ENCODE assay signal across 9 mouse cellular contexts in genomic region chr7:118594611-118595010, GRCm38 (mm10). TPM values are rescaled to one million over a fixed set of nuclear protein-coding genes. Genes with fewer than 3 reads are reported as not detected.
A peak's percentile ranks its signal among the peaks of the same experiment; 100 is the strongest.
DNase-seq lines count a peak whose midpoint lies in the region; ATAC-seq and TF ChIP-seq lines count a peak whose summit lies in the region.
"Had no signal": no experiment of that assay in that cellular context is flagged by ENCODE, and none has a peak within 500 bp of the region (broad histone marks: within the 10 kb centered on the region; RNA-seq: fewer than 3 reads in every experiment).

No protein-coding gene starts in this region.

- no peaks in the 10 kb centered on the region for H3K36me3 ChIP-seq in heart, postnatal 0 days (replicated peaks; ENCODE audit: control insufficient read depth, insufficient read depth, low read length)
- no peaks in the 10 kb centered on the region for H3K36me3 ChIP-seq in hindbrain, embryonic 14.5 days (replicated peaks; ENCODE audit: control insufficient read depth, insufficient read depth)
- H3K36me3 ChIP-seq in midbrain, embryonic 11.5 days (ENCODE audit: control insufficient read depth, insufficient read depth, low read length), result no peaks in the 10 kb centered on the region
- no peaks in the 10 kb centered on the region for H3K36me3 ChIP-seq in thymus, adult 2 months (ENCODE audit: control insufficient read depth, insufficient read depth, low read length)

- peak overlapping the region; percentile 31 for H3K4me2 ChIP-seq in heart, postnatal 0 days (ENCODE audit: low read depth, low read length)
- H3K4me2 ChIP-seq in hindbrain, embryonic 14.5 days (replicated peaks), result peak overlapping the region; percentile 37
- peak overlapping the region; percentile 35 for H3K4me2 ChIP-seq in midbrain, embryonic 11.5 days

- no peaks in the 10 kb centered on the region for H3K9me3 ChIP-seq in heart, postnatal 0 days (replicated peaks; ENCODE audit: control insufficient read depth, low read length)
- no peaks in the 10 kb centered on the region for H3K9me3 ChIP-seq in hindbrain, embryonic 14.5 days (ENCODE audit: control insufficient read depth, low read length)
- H3K9me3 ChIP-seq in midbrain, embryonic 11.5 days (ENCODE audit: control insufficient read depth, low read length), result no peaks in the 10 kb centered on the region

- H3K27me3 ChIP-seq in heart, postnatal 0 days (ENCODE audit: control insufficient read depth, insufficient read depth, low read length), result peaks cover 65% of the 10 kb centered on the region
- H3K27me3 ChIP-seq in hindbrain, embryonic 14.5 days (ENCODE audit: control insufficient read depth, insufficient read depth, low read length), result peaks cover 24% of the 10 kb centered on the region
- H3K27me3 ChIP-seq in midbrain, embryonic 11.5 days (ENCODE audit: control insufficient read depth, insufficient read depth, low read length), result peaks cover 6% of the 10 kb centered on the region; the same call in 1 of the 2 replicates
- H3K27me3 ChIP-seq in thymus, adult 2 months (ENCODE audit: control insufficient read depth, insufficient read depth, low read length), result no peaks in the 10 kb centered on the region

- 25% methylated on average over 10 of the region's 10 CpGs for WGBS in heart, postnatal 0 days
- 32% methylated on average over 10 of the region's 10 CpGs for WGBS in hindbrain, embryonic 14.5 days
- WGBS in midbrain, embryonic 11.5 days, result 31% methylated on average over 10 of the region's 10 CpGs
- 55% methylated on average over 10 of the region's 10 CpGs for WGBS in thymus, adult 2 months

- H3K9ac ChIP-seq in heart, postnatal 0 days (replicated peaks; ENCODE audit: low read depth, low read length), result no peak overlapping the region
- no peak overlapping the region for H3K9ac ChIP-seq in hindbrain, embryonic 14.5 days
- H3K9ac ChIP-seq in midbrain, embryonic 11.5 days (ENCODE audit: low read length), result peak overlapping the region; percentile 2

- no peak for TF ChIP-seq EP300 in heart, postnatal 0 days (IDR thresholded peaks at IDR 0.05; ENCODE audit: low read depth)

- H3K4me1 ChIP-seq in heart, postnatal 0 days (ENCODE audit: control insufficient read depth, insufficient read depth), result peaks cover 4% of the 10 kb centered on the region; the same call in 1 of the 2 replicates
- H3K4me1 ChIP-seq in cortical plate, adult 2 months (ENCODE audit: control insufficient read depth, insufficient read depth, low read length), result peaks cover 11% of the 10 kb centered on the region
- peaks cover 36% of the 10 kb centered on the region for H3K4me1 ChIP-seq in hindbrain, embryonic 14.5 days (replicated peaks; ENCODE audit: control insufficient read depth, insufficient read depth, low read length)
- H3K4me1 ChIP-seq in midbrain, embryonic 11.5 days (ENCODE audit: control insufficient read depth, insufficient read depth, low read length), result peaks cover 27% of the 10 kb centered on the region
- peaks cover 26% of the 10 kb centered on the region for H3K4me1 ChIP-seq in thymus, adult 2 months (replicated peaks; ENCODE audit: control insufficient read depth, insufficient read depth, low read length)

- no peak for ATAC-seq in heart, postnatal 0 days (ENCODE audit: insufficient read depth, low read depth)
- ATAC-seq in hindbrain, embryonic 14.5 days (ENCODE audit: low FRiP score), result no peak
- peak; percentile 1; the same call in 1 of the 2 replicates for ATAC-seq in midbrain, embryonic 11.5 days (ENCODE audit: low FRiP score)

- no peak for DNase-seq in heart, postnatal 0 days (ENCODE audit: low spot score)
- no peak for DNase-seq in heart, postnatal 36 days
- no peak for DNase-seq in hindbrain, embryonic 14.5 days (ENCODE audit: low spot score)
- DNase-seq in midbrain, embryonic 11.5 days (ENCODE audit: low spot score, missing footprints), result peak; percentile 91
- DNase-seq in thymus, adult 2 months, result no peak
- no peak for DNase-seq in urinary bladder, postnatal 14 days (ENCODE audit: low spot score)
- DNase-seq in spleen, postnatal 4 days (ENCODE audit: low spot score in 2 of 2), result no peak

- intact Hi-C loops in heart, postnatal 36 days (cut with DNase I), result loop anchor here (1.0 to 5.0 kb wide), 2 partner anchors 94 to 287 kb away; no protein-coding TSS in a partner anchor

- TF ChIP-seq CTCF in heart, postnatal 0 days (IDR thresholded peaks at IDR 0.05; ENCODE audit: low read depth), result no peak
- no peak for TF ChIP-seq CTCF in cortical plate, adult 2 months (IDR thresholded peaks at IDR 0.05; ENCODE audit: extremely low read depth, insufficient read depth, low read length)
- TF ChIP-seq CTCF in thymus, adult 2 months (IDR thresholded peaks at IDR 0.05; ENCODE audit: borderline replicate concordance, control insufficient read depth, extremely low read depth, insufficient read depth, low read length, poor library complexity), result no peak

- H3K27ac ChIP-seq in heart, postnatal 0 days (ENCODE audit: low read depth), result no peak overlapping the region
- H3K27ac ChIP-seq in cortical plate, adult 2 months (ENCODE audit: insufficient read depth, low read length), result peak overlapping the region; percentile 60
- H3K27ac ChIP-seq in hindbrain, embryonic 14.5 days, result peak overlapping the region; percentile 69
- H3K27ac ChIP-seq in midbrain, embryonic 11.5 days (ENCODE audit: low read depth, low read length), result peak overlapping the region; percentile 96
- no peak overlapping the region for H3K27ac ChIP-seq in thymus, adult 2 months (ENCODE audit: control insufficient read depth, insufficient read depth, low read length)

- no peak for TF ChIP-seq POLR2A in cortical plate, adult 2 months (IDR thresholded peaks at IDR 0.05; ENCODE audit: extremely low read depth, insufficient read depth, low read length)
- no peak for TF ChIP-seq POLR2A in thymus, adult 2 months (IDR thresholded peaks at IDR 0.05; ENCODE audit: control insufficient read depth, extremely low read depth, insufficient read depth, low read length, poor library complexity)

- no peak overlapping the region for H3K4me3 ChIP-seq in heart, postnatal 0 days (ENCODE audit: low read depth, low read length)
- H3K4me3 ChIP-seq in cortical plate, adult 2 months (ENCODE audit: insufficient read depth, low read length), result no peak overlapping the region
- H3K4me3 ChIP-seq in hindbrain, embryonic 14.5 days (replicated peaks; ENCODE audit: low read length), result no peak overlapping the region
- H3K4me3 ChIP-seq in midbrain, embryonic 11.5 days (ENCODE audit: low read depth, low read length), result 0 out of 2 replicates have a peak overlapping the region, but pooled peaks have one; percentile 10
- no peak overlapping the region for H3K4me3 ChIP-seq in thymus, adult 2 months (ENCODE audit: control insufficient read depth, insufficient read depth, low read length)

RNA-seq across cellular contexts. Expression of gene Tmc5, which starts 2.5 kb away (rescaled TPM):
- not detected in 2 replicates for total RNA-seq in heart, postnatal 0 days (2014; rRNA removed; ENCODE audit: low replicate concordance)
- polyA plus RNA-seq in heart, postnatal 0 days (2015; fragmentation: Nextera tagmentation; extraction: Ambion mirVana), result 0.14 and 0.34 TPM in 2 replicates
- under 1 TPM; 0.19 to 0.22 TPM for total RNA-seq in heart, postnatal 36 days (2021)
- polyA plus RNA-seq in cortical plate, adult 2 months (2012; rRNA removed), result 0.15 and 0.19 TPM in 2 replicates
- polyA plus RNA-seq in hindbrain, embryonic 14.5 days (2014; fragmentation: Nextera tagmentation; extraction: Ambion mirVana), result 0.20 and 0.47 TPM in 2 replicates
- 0.14 and 0.19 TPM in 2 replicates for polyA plus RNA-seq in midbrain, embryonic 11.5 days (2014; fragmentation: Nextera tagmentation; extraction: Ambion mirVana)
- polyA plus RNA-seq in thymus, adult 2 months (2012; rRNA removed), result 0.42 and 0.50 TPM in 2 replicates
- polyA plus RNA-seq: CD4-positive, CD25-positive, alpha-beta regulatory T cell, adult 4 months had no signal

RNA-seq across cellular contexts. Expression of gene Tmc7, which starts 10.1 kb away (rescaled TPM):
- total RNA-seq in heart, postnatal 0 days (2014; rRNA removed; ENCODE audit: low replicate concordance), result 3.6 and 6.0 TPM in 2 replicates
- 2.7 and 3.2 TPM in 2 replicates for polyA plus RNA-seq in heart, postnatal 0 days (2015; fragmentation: Nextera tagmentation; extraction: Ambion mirVana)
- 1 to 10 TPM; 6.2 to 7.1 TPM for total RNA-seq in heart, postnatal 36 days (2021)
- polyA plus RNA-seq in cortical plate, adult 2 months (2012; rRNA removed), result 12.9 and 14.1 TPM in 2 replicates
- polyA plus RNA-seq in hindbrain, embryonic 14.5 days (2014; fragmentation: Nextera tagmentation; extraction: Ambion mirVana), result 7.5 and 8.6 TPM in 2 replicates
- 9.8 and 10.3 TPM in 2 replicates for polyA plus RNA-seq in midbrain, embryonic 11.5 days (2014; fragmentation: Nextera tagmentation; extraction: Ambion mirVana)
- polyA plus RNA-seq in thymus, adult 2 months (2012; rRNA removed), result 0.18 and 0.26 TPM in 2 replicates
- polyA plus RNA-seq: CD4-positive, CD25-positive, alpha-beta regulatory T cell, adult 4 months had no signal

Comparison
In these comparisons a context has a peak if more than half of its experiments do, and no peak if none do; other contexts are left out.
1. H3K27ac ChIP-seq: peak in cortical plate, adult 2 months (single experiment), hindbrain, embryonic 14.5 days (single experiment) and midbrain, embryonic 11.5 days (single experiment); none in heart, postnatal 0 days (single experiment) and thymus, adult 2 months (single experiment).
2. Peak in every context shown above with its lines, with median percentiles within 50 percentile points of each other: H3K4me2 ChIP-seq.